Mouse (Mus musculus): ENCODE data around the gene Hist1h2bf. TPM values are rescaled to one million over a fixed set of nuclear protein-coding genes. Genes with fewer than 3 reads are reported as not detected.
"Not testable (repeated sequence)": the region's sequence is repeated elsewhere in the genome, so short reads cannot be mapped to it uniquely, and the experiment has no call there.

The Hist1h2bf gene
- total RNA-seq, 1 experiment from 2014 or later, result 32.7 TPM

DNA sequence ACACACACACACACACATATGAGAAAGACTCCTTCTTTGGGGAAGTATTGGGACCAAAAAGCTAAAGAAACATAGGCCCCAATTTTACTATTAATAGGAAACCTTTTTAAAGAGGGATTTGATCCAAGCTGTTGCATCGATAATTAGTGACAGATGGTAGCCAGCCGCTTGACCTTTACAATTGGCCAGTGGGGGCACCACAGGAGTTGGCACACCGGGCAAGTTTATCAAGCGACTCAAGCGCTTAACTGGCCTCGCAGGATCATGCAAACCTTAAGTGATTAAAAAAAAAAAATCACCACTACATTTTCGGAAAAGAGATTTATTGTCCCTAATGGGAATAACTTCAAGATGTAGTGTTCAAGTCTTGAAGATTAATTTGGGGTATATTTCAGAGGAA, 18.6 kb upstream of the Hist1h2bf start:
- no peak for ATAC-seq (ENCODE audit: extremely low read depth, insufficient number of reproducible peaks, low FRiP score, poor library complexity, severe bottlenecking)

DNA sequence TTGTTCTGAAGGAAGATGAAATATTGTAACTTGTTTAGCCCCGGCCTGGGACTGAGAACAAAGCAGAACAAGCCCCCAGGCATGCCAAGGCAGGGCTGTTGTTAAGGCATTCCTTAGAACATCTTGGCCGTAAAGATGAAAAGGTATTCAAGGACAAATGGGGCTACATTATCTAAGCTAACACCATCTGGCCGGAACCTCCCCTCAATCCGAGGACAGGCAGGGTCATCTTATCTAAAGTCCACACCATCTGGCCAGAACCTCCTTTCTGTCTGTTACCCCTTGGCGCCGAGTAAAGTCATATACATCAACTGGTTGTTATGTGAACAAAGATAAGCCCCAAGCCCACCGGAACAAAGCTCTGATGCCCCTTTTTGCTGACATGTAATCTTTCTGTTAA, 17.9 kb upstream of the Hist1h2bf start:
- ATAC-seq (ENCODE audit: extremely low read depth, insufficient number of reproducible peaks, low FRiP score, poor library complexity, severe bottlenecking), result not testable (repeated sequence)

DNA sequence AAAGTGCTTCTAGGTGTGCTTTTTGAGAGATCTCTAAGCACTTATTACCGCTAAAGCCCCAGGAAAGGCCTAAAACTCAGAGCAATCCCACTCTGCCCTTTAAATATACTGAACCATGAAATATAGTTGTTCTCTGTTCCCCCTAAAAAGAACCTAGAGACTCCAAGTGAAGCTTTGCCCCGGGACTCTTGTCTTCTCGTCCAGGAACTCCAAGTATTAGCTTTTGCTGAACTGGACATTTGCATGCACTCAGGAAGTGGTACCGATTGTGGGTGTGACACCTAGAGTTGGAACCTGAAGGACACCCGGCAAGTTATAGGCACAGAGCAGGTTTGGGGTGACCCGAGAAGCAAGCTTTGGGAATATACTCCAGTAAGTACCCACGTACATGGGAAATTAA, 17.2 kb upstream of the Hist1h2bf start:
- ATAC-seq (ENCODE audit: extremely low read depth, insufficient number of reproducible peaks, low FRiP score, poor library complexity, severe bottlenecking), result no peak

DNA sequence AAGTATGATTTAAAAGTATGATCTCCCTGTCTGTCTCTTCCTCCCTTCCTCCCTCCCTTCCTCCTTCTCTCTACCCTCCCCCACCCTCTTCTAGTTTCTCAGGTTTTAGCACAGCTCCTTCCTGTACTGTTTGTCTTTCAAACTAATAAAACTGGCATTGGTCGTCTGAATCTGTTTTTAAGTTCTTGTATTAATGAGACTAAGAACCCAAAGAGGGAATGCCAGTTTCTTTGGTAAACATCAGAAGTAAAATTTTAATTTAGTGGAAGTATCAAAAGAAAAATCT, 12.9 kb upstream of the Hist1h2bf start:
- ATAC-seq (ENCODE audit: extremely low read depth, insufficient number of reproducible peaks, low FRiP score, poor library complexity, severe bottlenecking), result no peak

DNA sequence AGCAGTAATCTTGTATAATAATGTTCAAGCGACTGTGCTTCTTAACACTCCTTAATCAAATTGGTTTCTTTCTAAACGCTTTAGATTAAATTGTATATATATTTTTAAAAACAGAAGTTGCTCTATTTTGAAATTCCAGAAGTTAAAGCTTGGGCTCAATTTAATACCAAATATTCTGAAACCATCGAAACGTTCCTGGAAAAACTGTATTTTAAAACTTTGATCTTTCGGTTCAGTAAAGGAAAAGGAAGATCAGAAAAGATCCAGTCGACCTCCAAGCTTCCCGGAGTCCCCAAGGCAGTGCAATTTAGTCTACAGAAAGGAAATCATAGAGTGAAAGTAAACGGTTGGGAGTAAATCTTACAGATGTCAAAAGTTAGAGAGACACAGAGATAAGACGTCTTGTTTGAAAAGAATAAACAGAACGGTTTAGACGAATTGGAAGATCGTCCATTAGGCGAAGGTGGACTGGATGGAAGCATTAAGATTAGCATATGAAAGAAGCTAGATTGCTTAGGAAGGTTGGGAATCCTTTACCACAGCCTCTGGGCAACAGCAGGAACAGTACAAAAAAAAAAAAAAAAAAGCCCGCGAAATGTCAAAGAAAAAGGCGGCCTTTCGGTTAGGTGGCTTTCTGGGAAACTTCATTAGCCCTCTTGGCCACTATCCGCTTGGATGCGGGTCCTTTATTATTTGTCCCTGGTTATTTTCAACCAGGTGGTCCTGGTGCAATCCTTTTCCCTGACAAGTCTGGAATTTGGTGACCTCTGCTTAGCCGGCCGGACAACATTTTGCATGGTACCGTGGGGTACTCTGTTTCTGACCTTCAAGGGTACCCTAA, 12.3 kb upstream of the Hist1h2bf start:
- no peak for ATAC-seq (ENCODE audit: extremely low read depth, insufficient number of reproducible peaks, low FRiP score, poor library complexity, severe bottlenecking)

DNA sequence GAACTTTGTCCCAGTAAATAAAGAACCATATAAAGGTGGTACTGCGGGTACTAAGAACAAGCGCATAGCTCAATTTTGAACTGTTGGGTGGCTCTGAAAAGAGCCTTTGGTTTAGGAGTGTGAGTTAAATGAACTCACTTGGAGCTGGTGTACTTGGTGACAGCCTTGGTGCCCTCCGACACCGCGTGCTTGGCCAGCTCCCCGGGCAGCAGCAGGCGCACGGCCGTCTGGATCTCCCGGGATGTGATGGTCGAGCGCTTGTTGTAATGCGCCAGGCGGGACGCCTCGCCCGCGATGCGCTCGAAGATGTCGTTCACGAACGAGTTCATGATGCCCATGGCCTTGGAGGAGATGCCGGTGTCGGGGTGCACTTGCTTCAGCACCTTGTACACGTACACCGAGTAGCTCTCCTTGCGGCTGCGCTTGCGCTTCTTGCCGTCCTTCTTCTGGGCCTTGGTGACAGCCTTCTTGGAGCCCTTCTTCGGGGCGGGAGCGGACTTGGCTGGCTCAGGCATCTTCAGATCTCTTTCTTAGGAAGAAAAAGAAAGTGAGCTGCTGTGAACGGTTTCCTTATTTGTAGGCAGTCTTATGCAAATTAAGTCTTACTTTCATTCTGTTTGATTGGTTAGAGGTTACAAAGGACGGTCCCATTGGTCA, 11.6 kb upstream of the Hist1h2bf start:
- peak; percentile 86 for ATAC-seq (ENCODE audit: extremely low read depth, insufficient number of reproducible peaks, low FRiP score, poor library complexity, severe bottlenecking)

DNA sequence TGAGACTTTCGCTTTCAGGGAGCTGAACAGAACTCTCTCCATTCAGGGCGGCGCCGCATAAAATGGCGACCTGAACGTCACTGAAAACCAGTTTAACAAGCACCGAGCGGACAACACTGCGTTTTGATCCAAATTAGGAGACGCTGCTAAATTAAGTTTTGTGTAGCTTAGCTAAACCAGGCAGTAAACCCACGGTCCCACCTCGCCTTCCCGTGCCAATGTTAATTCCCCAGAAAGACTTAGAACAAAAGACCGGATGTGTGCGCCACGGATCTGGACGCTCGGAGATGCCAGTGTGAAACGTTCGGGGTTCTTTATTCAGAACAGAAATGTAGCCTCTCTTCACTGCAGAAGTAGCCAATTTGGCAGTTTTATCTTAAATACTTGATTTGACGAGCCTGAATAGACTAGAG, 11.0 kb upstream of the Hist1h2bf start:
- ATAC-seq (ENCODE audit: extremely low read depth, insufficient number of reproducible peaks, low FRiP score, poor library complexity, severe bottlenecking), result peak; percentile 42; the same call in 1 of the 2 replicates

DNA sequence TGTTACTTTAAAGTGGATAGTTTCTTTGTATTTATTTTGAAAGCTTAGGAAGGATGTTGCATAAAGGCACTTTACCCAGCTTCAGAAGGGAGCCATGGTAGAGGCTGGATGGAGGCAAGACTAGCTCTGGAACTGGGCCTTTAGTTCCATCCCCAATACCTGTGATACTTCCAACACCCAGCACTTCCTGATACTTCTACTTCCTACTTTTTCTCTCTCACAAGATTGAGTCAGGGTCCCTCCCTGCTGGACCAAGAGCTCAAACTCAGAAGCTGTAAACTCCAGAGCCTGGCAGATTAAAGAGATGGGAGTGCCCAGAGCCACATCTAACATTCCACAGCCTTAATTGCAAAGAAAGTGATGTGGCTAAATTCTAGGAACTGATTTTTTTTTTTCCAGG, 10.3 kb upstream of the Hist1h2bf start:
- no peak for ATAC-seq (ENCODE audit: extremely low read depth, insufficient number of reproducible peaks, low FRiP score, poor library complexity, severe bottlenecking)

DNA sequence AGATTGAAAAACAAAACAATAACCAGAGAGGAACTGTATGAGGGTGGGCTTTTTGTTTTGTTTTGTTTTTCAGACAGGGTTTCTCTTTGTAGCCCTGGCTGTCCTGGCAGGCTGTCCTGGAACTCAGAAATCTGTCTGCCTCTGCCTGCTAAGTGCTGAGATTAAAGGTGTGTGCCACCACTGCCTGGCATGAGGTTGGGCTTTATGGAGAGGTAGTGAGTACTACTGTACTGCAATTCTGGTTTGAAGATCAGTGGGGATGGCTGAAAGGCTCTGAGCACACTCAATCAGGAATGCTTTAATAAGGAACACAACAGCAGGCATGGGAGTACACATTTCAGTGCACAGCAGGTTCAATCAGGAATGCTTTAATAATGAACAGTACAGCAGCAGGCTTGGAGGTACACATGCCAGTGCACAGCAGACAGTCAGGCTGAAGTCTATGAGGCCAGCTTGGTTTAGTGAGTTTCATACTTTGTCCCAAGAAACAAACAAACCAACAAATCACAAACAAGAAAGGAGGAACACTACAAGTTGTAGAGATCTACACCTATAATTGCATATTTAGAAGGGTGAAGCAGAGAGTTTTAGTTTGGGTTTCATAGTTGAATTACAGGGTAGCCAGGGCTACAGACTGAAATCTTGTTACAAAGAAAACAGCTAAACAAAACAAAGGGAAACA, 9.5 kb upstream of the Hist1h2bf start:
- ATAC-seq (ENCODE audit: extremely low read depth, insufficient number of reproducible peaks, low FRiP score, poor library complexity, severe bottlenecking), result no peak

DNA sequence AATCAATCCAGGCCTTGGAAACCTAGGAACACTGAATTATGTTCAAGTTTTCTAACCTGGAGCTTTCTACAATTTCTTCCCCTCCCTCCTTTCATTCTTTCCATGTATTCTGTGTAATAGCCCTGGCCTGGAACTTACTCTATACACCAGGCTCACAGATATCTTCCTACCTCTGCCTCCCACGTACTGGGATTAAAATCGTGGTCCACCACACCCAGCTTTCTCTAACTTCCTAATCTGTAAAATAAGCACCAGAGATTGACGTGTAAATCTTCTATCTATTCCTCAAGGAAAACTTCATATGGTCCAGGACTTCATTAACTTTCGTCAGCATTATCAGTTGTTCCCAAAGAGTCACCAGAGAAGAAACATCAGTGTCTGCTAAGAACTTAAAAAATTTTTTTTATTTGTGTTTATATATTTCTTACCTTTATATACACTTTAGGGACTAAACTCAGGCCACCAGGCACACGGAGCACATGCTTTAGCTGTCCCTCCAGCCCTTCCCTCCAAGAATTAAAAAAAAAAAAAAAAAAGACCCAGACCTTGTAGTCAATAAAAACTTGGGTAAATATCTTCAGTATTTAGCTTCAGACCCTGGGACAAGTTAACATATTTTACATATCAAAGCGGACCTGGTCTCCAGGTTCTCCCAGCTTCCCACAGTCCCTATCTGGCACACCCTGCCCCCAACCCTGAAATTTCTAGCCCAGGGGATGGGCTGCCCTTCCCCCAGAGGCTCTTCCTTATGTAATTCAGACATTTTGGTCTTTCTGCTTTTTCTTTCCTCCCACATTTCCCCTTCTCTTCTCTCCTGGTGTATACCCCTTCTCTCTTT, 8.4 kb upstream of the Hist1h2bf start:
- no peak for ATAC-seq (ENCODE audit: extremely low read depth, insufficient number of reproducible peaks, low FRiP score, poor library complexity, severe bottlenecking)

DNA sequence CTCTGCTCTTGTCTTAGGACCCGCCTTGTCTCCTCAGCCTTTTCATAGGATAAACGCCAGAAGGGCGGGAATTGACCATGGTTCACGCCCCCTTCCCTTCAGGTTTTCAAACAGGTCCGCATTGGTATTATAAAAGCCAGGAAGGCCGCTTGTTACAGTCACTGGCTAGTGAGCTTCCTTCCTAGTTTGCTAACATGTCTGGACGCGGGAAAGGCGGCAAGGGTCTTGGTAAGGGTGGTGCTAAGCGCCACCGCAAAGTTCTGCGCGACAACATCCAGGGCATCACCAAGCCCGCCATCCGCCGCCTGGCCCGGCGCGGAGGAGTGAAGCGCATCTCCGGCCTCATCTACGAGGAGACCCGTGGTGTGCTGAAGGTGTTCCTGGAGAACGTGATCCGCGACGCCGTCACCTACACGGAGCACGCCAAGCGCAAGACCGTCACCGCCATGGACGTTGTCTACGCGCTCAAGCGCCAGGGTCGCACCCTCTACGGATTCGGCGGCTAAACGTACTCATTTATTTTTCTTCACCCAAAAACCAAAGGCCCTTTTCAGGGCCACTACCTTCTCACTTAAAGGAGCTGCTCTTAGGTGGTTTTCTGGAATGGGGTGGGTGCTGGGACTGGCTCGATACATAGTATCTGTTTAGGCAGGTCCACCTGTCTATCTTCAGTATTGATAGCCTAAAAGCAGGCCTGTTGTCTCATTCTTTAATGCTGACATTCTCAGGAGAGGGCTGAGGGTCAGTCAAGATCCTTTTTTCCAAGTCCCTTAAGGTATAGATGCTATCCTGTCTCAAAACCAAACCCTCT, 7.6 kb upstream of the Hist1h2bf start, which contains the start of gene Hist1h4d:
TSS of gene Hist1h4d (plus strand) at position 191 of the 811 bp plus-strand sequence.
- ATAC-seq (ENCODE audit: extremely low read depth, insufficient number of reproducible peaks, low FRiP score, poor library complexity, severe bottlenecking), result peak; percentile 62

DNA sequence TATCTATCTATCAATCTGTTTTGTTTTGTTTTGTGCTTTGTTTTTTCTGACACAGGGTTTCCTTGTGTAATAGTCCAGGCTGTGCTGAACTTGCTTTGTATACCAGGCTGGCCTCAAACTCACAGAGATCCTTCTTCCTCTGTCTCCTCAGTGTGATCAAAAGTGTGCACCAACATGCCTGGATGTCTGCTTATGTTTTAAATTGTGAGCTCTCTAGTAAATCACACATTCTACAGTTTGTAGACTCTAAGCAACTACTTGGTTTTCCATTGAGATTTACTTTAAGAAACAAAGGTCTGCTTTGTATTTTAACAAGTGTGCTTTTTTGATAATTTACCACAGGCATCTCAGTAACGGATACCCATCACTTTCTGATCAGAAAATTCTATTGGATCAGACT, 3.8 kb upstream of the Hist1h2bf start:
- ATAC-seq (ENCODE audit: extremely low read depth, insufficient number of reproducible peaks, low FRiP score, poor library complexity, severe bottlenecking), result no peak

DNA sequence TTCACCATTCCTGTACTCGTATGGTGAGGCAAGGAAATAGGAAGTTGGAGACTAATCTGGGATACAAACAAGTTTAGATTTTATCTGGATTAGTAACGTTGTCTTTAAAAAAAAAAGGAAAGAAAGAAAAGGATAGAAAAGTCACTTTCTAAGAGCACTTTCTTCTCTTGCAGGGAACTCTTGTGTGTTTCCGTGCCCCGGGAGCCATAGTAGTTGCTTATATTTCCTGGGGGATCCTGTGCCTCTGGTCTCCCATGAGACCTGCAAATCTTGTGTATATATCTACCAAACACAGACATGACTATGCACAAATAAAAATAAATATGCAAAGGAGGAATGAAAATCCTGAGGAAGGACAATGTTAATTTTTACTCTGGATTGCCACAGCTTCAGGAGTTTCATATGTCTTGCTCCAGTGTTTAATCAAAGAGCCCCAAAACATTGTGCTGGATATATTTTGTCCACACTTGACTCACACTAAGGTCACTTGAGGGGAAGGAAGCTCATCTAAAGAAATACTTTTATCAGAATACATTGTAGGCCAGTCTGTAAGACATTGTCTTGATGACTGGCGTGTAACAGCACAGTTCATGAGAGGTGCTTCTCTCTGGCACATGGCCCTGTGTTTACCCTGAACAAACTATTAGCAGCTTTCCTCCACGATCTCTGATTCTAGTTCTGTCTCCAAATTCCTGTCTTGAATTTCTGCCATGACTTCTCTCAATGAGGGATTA, 3.1 kb upstream of the Hist1h2bf start:
- ATAC-seq (ENCODE audit: extremely low read depth, insufficient number of reproducible peaks, low FRiP score, poor library complexity, severe bottlenecking), result no peak

DNA sequence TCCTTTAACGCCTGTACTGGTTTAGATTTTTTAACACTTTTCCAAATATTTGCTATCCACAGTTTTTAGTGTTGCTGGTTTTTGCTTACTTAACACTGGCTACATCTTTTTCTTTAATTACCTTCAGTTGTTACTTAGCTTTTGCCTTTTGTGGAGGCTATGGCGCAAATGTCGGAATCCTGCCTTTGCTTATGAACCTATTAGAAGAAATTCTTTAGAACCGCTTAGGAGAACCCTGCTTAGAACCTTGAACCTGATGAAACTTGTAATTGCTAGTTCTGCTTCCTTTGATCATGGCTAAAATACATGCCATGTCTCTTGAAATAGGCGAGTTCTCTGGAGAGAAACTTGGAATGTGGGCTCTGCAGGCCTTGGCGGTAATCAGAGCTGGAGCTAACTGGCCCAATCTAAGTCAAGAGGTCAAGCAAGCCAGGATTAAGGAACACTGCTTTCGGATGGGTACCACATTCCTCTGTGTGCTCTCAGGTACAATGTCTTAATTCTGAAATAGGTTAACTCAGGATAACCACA, 2.4 kb upstream of the Hist1h2bf start:
- no peak for ATAC-seq (ENCODE audit: extremely low read depth, insufficient number of reproducible peaks, low FRiP score, poor library complexity, severe bottlenecking)

DNA sequence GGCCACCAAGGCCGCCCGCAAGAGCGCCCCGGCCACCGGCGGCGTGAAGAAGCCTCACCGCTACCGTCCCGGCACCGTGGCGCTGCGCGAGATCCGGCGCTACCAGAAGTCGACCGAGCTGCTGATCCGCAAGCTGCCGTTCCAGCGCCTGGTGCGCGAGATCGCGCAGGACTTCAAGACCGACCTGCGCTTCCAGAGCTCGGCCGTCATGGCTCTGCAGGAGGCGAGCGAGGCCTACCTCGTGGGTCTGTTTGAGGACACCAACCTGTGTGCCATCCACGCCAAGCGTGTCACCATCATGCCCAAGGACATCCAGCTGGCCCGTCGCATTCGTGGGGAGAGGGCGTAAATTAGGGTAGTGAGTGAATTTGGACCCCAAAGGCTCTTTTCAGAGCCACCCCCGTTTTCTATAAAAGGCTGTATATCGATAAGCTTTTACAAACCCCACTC, 1.9 kb upstream of the Hist1h2bf start:
- not testable (repeated sequence) for ATAC-seq (ENCODE audit: extremely low read depth, insufficient number of reproducible peaks, low FRiP score, poor library complexity, severe bottlenecking)

DNA sequence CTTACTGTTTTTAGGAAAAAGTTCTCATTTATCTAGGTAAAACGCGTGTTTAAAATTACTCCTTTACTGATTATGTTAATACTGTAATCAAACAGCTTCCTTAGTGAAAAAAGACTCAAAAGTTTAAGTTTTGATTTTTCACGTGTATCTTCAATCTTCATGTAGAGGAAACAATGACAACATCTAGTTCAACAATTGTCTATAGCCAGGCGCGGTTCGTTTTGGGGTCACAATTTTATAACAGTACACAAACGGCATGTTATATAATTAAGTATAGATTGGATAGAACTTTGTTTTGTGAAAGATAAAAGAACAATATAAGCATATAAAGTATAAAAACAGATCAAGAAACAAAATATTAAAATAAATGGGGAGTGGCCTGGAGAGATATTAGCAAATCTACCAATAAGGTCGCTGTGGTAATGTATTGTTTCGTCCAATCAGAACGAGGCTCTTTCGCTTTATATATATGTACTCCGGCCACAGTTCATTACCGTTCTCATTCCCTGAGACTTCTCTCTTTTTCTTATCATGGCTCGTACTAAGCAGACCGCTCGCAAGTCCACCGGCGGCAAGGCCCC, 1.4 kb upstream of the Hist1h2bf start, which contains the start of gene Hist1h3d:
TSS of gene Hist1h3d (plus strand) at position 493 of the 581 bp plus-strand sequence.
- peak; percentile 53; the same call in 1 of the 2 replicates for ATAC-seq (ENCODE audit: extremely low read depth, insufficient number of reproducible peaks, low FRiP score, poor library complexity, severe bottlenecking)

Measured in neutrophil, adult 5-6 weeks (primary cell).